In genomic region chr9:23235368-23236002, GRCm38 (mm10) we compare ENCODE assay signal across 13 mouse cellular contexts. TPM values are rescaled to one million over a fixed set of nuclear protein-coding genes. Genes with fewer than 3 reads are reported as not detected.
"Had no signal": no experiment of that assay in that cellular context is flagged by ENCODE, and none has a peak within 500 bp of the region (broad histone marks: within the 10 kb centered on the region; RNA-seq: fewer than 3 reads in every experiment).

No protein-coding gene starts in this region.

- H3K4me3 ChIP-seq: limb, embryonic 13.5 days; megakaryocyte, embryonic 14.5 days; midbrain, embryonic 12.5 days had no signal

- H3K27me3 ChIP-seq: midbrain, embryonic 12.5 days had no signal

- H3K36me3 ChIP-seq: midbrain, embryonic 12.5 days had no signal

- H3K4me2 ChIP-seq: limb, embryonic 13.5 days; midbrain, embryonic 12.5 days had no signal

- H3K9ac ChIP-seq: limb, embryonic 13.5 days; liver, embryonic 14.5 days; midbrain, embryonic 12.5 days had no signal

- H3K9me3 ChIP-seq: megakaryocyte, embryonic 14.5 days; midbrain, embryonic 12.5 days had no signal

- H3K27ac ChIP-seq: limb, embryonic 13.5 days; liver, embryonic 14.5 days; midbrain, embryonic 12.5 days; stomach, postnatal 0 days had no signal

- DNase-seq: kidney, adult 9 months; kidney, postnatal 10 days; left cerebral cortex, postnatal 4 days; lung, adult 18-20 months; lung, postnatal 10 days; lung, postnatal 4 days; thymus, postnatal 14 days had no signal

RNA-seq across cellular contexts. Expression of gene Bmper, which starts 12.6 kb away (rescaled TPM):
- total RNA-seq: neutrophil, adult 5-6 weeks had no signal
